Mouse (Mus musculus) myocyte (in vitro differentiated cells): Measurements from ENCODE around the gene BC049715.

Source experiments
- E2F4 ChIP-seq: IDR thresholded peaks from one replicate; pipeline ENCODE4 v1.6.1; 2011; ENCODE audit warnings: mild to moderate bottlenecking, control low read depth, moderate library complexity; ENCODE audit not compliant: insufficient read depth
- MAX ChIP-seq: IDR thresholded peaks from one replicate; pipeline ENCODE4 v1.6.1; 2011; ENCODE audit warnings: low read depth, mild to moderate bottlenecking, control low read depth
- MYOG ChIP-seq, 3 experiments: IDR thresholded peaks; one replicate each; pipeline ENCODE4 v1.6.1; 2011; ENCODE audit warnings: control low read depth in 2 of 3, low read depth in 2 of 3, mild to moderate bottlenecking in 2 of 3; ENCODE audit not compliant: insufficient read length in 2 of 3, control insufficient read depth in 1 of 3, insufficient read depth in 1 of 3
- POLR2A ChIP-seq: IDR thresholded peaks from one replicate; pipeline ENCODE4 v1.6.1; 2011; ENCODE audit warnings: low read depth, mild to moderate bottlenecking, control low read depth, moderate library complexity; ENCODE audit not compliant: insufficient read length

GRCm38 (mm10) chr6:136828681-136829080 lies 1.3 kb downstream of the BC049715 start:
- TF ChIP-seq POLR2A: no peak
- no peak for TF ChIP-seq MAX
- no peak for TF ChIP-seq MYOG (IDR thresholded peaks at IDR 0.05; ENCODE audit: control insufficient read depth in 1 of 3, insufficient read depth in 1 of 3, insufficient read length in 2 of 3, low read depth in 2 of 3)
- no peak for TF ChIP-seq E2F4
